Mouse (Mus musculus): ENCODE results near the gene H2-T24. TPM values are rescaled to one million over a fixed set of nuclear protein-coding genes. Genes with fewer than 3 reads are reported as not detected.
"Not testable (repeated sequence)": the region's sequence is repeated elsewhere in the genome, so short reads cannot be mapped to it uniquely, and the experiment has no call there.

H2-T24 gene
- polyA plus RNA-seq, 1 experiment from 2014 or later = 3.5 TPM

- H3K4me1 ChIP-seq (replicated peaks; ENCODE audit: control insufficient read depth, insufficient read depth, low read length); ATAC-seq (replicated peaks; ENCODE audit: low FRiP score): not testable (repeated sequence)
- WGBS = 82% methylated on average over 13 of the region's 13 CpGs
Observed at GRCm38 (mm10) chr17:36036126-36036525, 15.8 kb upstream of the H2-T24 start.

GRCm38 (mm10) chr17:36035010-36035638 is 14.8 kb upstream of the H2-T24 start:
- peak; percentile 49 for ATAC-seq (replicated peaks; ENCODE audit: low FRiP score)
- not testable (repeated sequence) for H3K4me2 ChIP-seq; H3K36me3 ChIP-seq (ENCODE audit: control insufficient read depth, insufficient read depth, low read length); H3K27me3 ChIP-seq (replicated peaks; ENCODE audit: control insufficient read depth, insufficient read depth, low read length); H3K4me3 ChIP-seq (ENCODE audit: low read depth, low read length); H3K9ac ChIP-seq (ENCODE audit: low read depth, low read length); DNase-seq (ENCODE audit: low spot score); H3K4me1 ChIP-seq (replicated peaks; ENCODE audit: control insufficient read depth, insufficient read depth, low read length); H3K9me3 ChIP-seq (ENCODE audit: control insufficient read depth, low read length)
- 25% methylated on average over 3 of the region's 3 CpGs for WGBS
- H3K27ac ChIP-seq (ENCODE audit: low read depth, low read length) = 0 out of 2 replicates have a peak overlapping the region, but pooled peaks have one; percentile 19

More at GRCm38 (mm10) chr17:36036126-36036525, 15.8 kb upstream of the H2-T24 start:
- not testable (repeated sequence) for H3K27ac ChIP-seq (ENCODE audit: low read depth, low read length); H3K4me3 ChIP-seq (ENCODE audit: low read depth, low read length); H3K36me3 ChIP-seq (ENCODE audit: control insufficient read depth, insufficient read depth, low read length); DNase-seq (ENCODE audit: low spot score); H3K27me3 ChIP-seq (replicated peaks; ENCODE audit: control insufficient read depth, insufficient read depth, low read length); H3K4me2 ChIP-seq; H3K9me3 ChIP-seq (ENCODE audit: control insufficient read depth, low read length); H3K9ac ChIP-seq (ENCODE audit: low read depth, low read length)

GRCm38 (mm10) chr17:36034524-36034923 is 14.2 kb upstream of the H2-T24 start:
- 57% methylated on average over 3 of the region's 3 CpGs for WGBS
- H3K4me1 ChIP-seq (replicated peaks; ENCODE audit: control insufficient read depth, insufficient read depth, low read length); H3K27me3 ChIP-seq (replicated peaks; ENCODE audit: control insufficient read depth, insufficient read depth, low read length); H3K4me3 ChIP-seq (ENCODE audit: low read depth, low read length); H3K9me3 ChIP-seq (ENCODE audit: control insufficient read depth, low read length); H3K36me3 ChIP-seq (ENCODE audit: control insufficient read depth, insufficient read depth, low read length); H3K4me2 ChIP-seq; H3K9ac ChIP-seq (ENCODE audit: low read depth, low read length); DNase-seq (ENCODE audit: low spot score): not testable (repeated sequence)
- 0 out of 2 replicates have a peak overlapping the region, but pooled peaks have one; percentile 19 for H3K27ac ChIP-seq (ENCODE audit: low read depth, low read length)
- ATAC-seq (replicated peaks; ENCODE audit: low FRiP score) = 0 out of 2 replicates have a peak, but pooled peaks have one; percentile 14

- ATAC-seq (replicated peaks; ENCODE audit: low FRiP score) (peak; percentile 56), DNase-seq (ENCODE audit: low spot score) (peak; percentile 56)
- H3K4me2 ChIP-seq = peak within 1 kb of the TSS; percentile 83
- H3K27ac ChIP-seq (ENCODE audit: low read depth, low read length); H3K9me3 ChIP-seq (ENCODE audit: control insufficient read depth, low read length); H3K27me3 ChIP-seq (replicated peaks; ENCODE audit: control insufficient read depth, insufficient read depth, low read length); H3K4me1 ChIP-seq (replicated peaks; ENCODE audit: control insufficient read depth, insufficient read depth, low read length); H3K36me3 ChIP-seq (ENCODE audit: control insufficient read depth, insufficient read depth, low read length): not testable (repeated sequence)
- WGBS = under 1% methylated on average over 25 of the region's 25 CpGs
- H3K4me3 ChIP-seq (ENCODE audit: low read depth, low read length) = peak within 1 kb of the TSS; percentile 59
- peak within 1 kb of the TSS; percentile 48 for H3K9ac ChIP-seq (ENCODE audit: low read depth, low read length)
Observed at GRCm38 (mm10) chr17:36032351-36032875, 12.1 kb upstream of the H2-T24 start, which contains the start of gene H2-T23. Gene H2-T23, minus strand, starts transcription at chr17:36032855.

GRCm38 (mm10) chr17:36031583-36032331 is 11.4 kb upstream of the H2-T24 start:
- H3K27me3 ChIP-seq (replicated peaks; ENCODE audit: control insufficient read depth, insufficient read depth, low read length); H3K4me1 ChIP-seq (replicated peaks; ENCODE audit: control insufficient read depth, insufficient read depth, low read length); H3K9me3 ChIP-seq (ENCODE audit: control insufficient read depth, low read length); H3K36me3 ChIP-seq (ENCODE audit: control insufficient read depth, insufficient read depth, low read length); H3K27ac ChIP-seq (ENCODE audit: low read depth, low read length): not testable (repeated sequence)
- ATAC-seq (replicated peaks; ENCODE audit: low FRiP score) (peak; percentile 39; the same call in 1 of the 2 replicates), DNase-seq (ENCODE audit: low spot score) (peak; percentile 47)
- peak overlapping the region; percentile 48 for H3K9ac ChIP-seq (ENCODE audit: low read depth, low read length)
- H3K4me3 ChIP-seq (ENCODE audit: low read depth, low read length) = peak overlapping the region; percentile 59
- 4% methylated on average over 40 of the region's 40 CpGs for WGBS
- H3K4me2 ChIP-seq = peak overlapping the region; percentile 83

GRCm38 (mm10) chr17:36030703-36031582 is 10.6 kb upstream of the H2-T24 start:
- H3K4me3 ChIP-seq (ENCODE audit: low read depth, low read length) = peak overlapping the region; percentile 59

GRCm38 (mm10) chr17:36030046-36030702 is 9.8 kb upstream of the H2-T24 start:
- peak; percentile 36; the same call in 1 of the 2 replicates for ATAC-seq (replicated peaks; ENCODE audit: low FRiP score)
- 60% methylated on average over 2 of the region's 4 CpGs for WGBS
- not testable (repeated sequence) for H3K4me2 ChIP-seq; DNase-seq (ENCODE audit: low spot score); H3K9ac ChIP-seq (ENCODE audit: low read depth, low read length); H3K27ac ChIP-seq (ENCODE audit: low read depth, low read length); H3K27me3 ChIP-seq (replicated peaks; ENCODE audit: control insufficient read depth, insufficient read depth, low read length); H3K4me1 ChIP-seq (replicated peaks; ENCODE audit: control insufficient read depth, insufficient read depth, low read length); H3K9me3 ChIP-seq (ENCODE audit: control insufficient read depth, low read length); H3K36me3 ChIP-seq (ENCODE audit: control insufficient read depth, insufficient read depth, low read length); H3K4me3 ChIP-seq (ENCODE audit: low read depth, low read length)

More at GRCm38 (mm10) chr17:36030703-36031582, 10.6 kb upstream of the H2-T24 start:
- H3K9ac ChIP-seq (ENCODE audit: low read depth, low read length); H3K36me3 ChIP-seq (ENCODE audit: control insufficient read depth, insufficient read depth, low read length); H3K27ac ChIP-seq (ENCODE audit: low read depth, low read length); ATAC-seq (replicated peaks; ENCODE audit: low FRiP score); H3K27me3 ChIP-seq (replicated peaks; ENCODE audit: control insufficient read depth, insufficient read depth, low read length); DNase-seq (ENCODE audit: low spot score); H3K9me3 ChIP-seq (ENCODE audit: control insufficient read depth, low read length); H3K4me1 ChIP-seq (replicated peaks; ENCODE audit: control insufficient read depth, insufficient read depth, low read length): not testable (repeated sequence)
- WGBS = 68% methylated on average over 8 of the region's 8 CpGs
- peak overlapping the region; percentile 83 for H3K4me2 ChIP-seq

Measured in liver, embryonic 11.5 days (tissue).